ENCODE assay signal across 10 mouse cellular contexts in genomic region chr2:49040481-49040880, GRCm38 (mm10).
"Had no signal": no experiment of that assay in that cellular context is flagged by ENCODE, and none has a peak within 500 bp of the region (broad histone marks: within the 10 kb centered on the region; RNA-seq: fewer than 3 reads in every experiment).

No protein-coding gene starts in this region.

- H3K4me1 ChIP-seq: intestine, embryonic 15.5 days; limb, embryonic 13.5 days; midbrain, embryonic 10.5 days; midbrain, embryonic 15.5 days had no signal

- H3K9ac ChIP-seq: intestine, embryonic 15.5 days; limb, embryonic 13.5 days; liver, embryonic 14.5 days; midbrain, embryonic 15.5 days had no signal

- H3K36me3 ChIP-seq: intestine, embryonic 15.5 days had no signal

- H3K27ac ChIP-seq: intestine, embryonic 15.5 days; limb, embryonic 13.5 days; liver, embryonic 14.5 days; midbrain, embryonic 10.5 days; midbrain, embryonic 15.5 days had no signal

- DNase-seq: kidney, adult 18-20 months; kidney, postnatal 14 days; left cerebral cortex, postnatal 4 days; right cerebral cortex, postnatal 14 days; thymus, postnatal 4 days had no signal

- H3K27me3 ChIP-seq: intestine, embryonic 15.5 days; limb, embryonic 13.5 days; midbrain, embryonic 15.5 days had no signal

- H3K4me2 ChIP-seq: intestine, embryonic 15.5 days; limb, embryonic 13.5 days; midbrain, embryonic 15.5 days had no signal

- H3K9me3 ChIP-seq: intestine, embryonic 15.5 days had no signal

- ATAC-seq: intestine, embryonic 15.5 days; midbrain, embryonic 15.5 days had no signal

- H3K4me3 ChIP-seq: intestine, embryonic 15.5 days; limb, embryonic 13.5 days; midbrain, embryonic 10.5 days; midbrain, embryonic 15.5 days had no signal
